15 mouse cellular contexts compared by ENCODE assay signal in genomic region chr7:99975819-99976575, GRCm38 (mm10). TPM values are rescaled to one million over a fixed set of nuclear protein-coding genes. Genes with fewer than 3 reads are reported as not detected.
DNase-seq lines count a peak whose midpoint lies in the region; ATAC-seq and TF ChIP-seq lines count a peak whose summit lies in the region.
"Had no signal": no experiment of that assay in that cellular context is flagged by ENCODE, and none has a peak within 500 bp of the region (broad histone marks: within the 10 kb centered on the region; RNA-seq: fewer than 3 reads in every experiment).

No protein-coding gene starts in this region.

- 68% methylated on average over 5 of the region's 5 CpGs for WGBS in kidney, adult 2 months
- WGBS in kidney, embryonic 15.5 days, result 86% methylated on average over 5 of the region's 5 CpGs
- 68% methylated on average over 5 of the region's 5 CpGs for WGBS in liver, embryonic 16.5 days (ENCODE audit: insufficient replicate concordance)
- WGBS in macrophage (ENCODE audit: missing documents), result 93% methylated on average over 4 of the region's 5 CpGs

- TF ChIP-seq POLR2A in kidney, adult 2 months (IDR thresholded peaks at IDR 0.05; ENCODE audit: low read depth, low read length), result no peak

- H3K4me3 ChIP-seq in kidney, adult 2 months (ENCODE audit: insufficient read depth, low read depth, low read length), result no peak overlapping the region
- no peak overlapping the region for H3K4me3 ChIP-seq in kidney, embryonic 15.5 days (replicated peaks)
- no peak overlapping the region for H3K4me3 ChIP-seq in liver, embryonic 16.5 days (ENCODE audit: low read depth, low read length)
- H3K4me3 ChIP-seq in macrophage (ENCODE audit: inconsistent target), result no peak overlapping the region
- H3K4me3 ChIP-seq: midbrain, embryonic 12.5 days had no signal

- no peak overlapping the region for H3K4me2 ChIP-seq in kidney, embryonic 15.5 days
- peak overlapping the region; percentile 35; the same call in 1 of the 2 replicates for H3K4me2 ChIP-seq in liver, embryonic 16.5 days (ENCODE audit: low read depth, low read length)
- H3K4me2 ChIP-seq: hindbrain, embryonic 14.5 days; midbrain, embryonic 12.5 days had no signal

- DNase-seq in kidney, adult 2 months, result peak; percentile 61
- DNase-seq in R1 (ENCODE audit: low read depth, low spot score) (peak; percentile 72), adipocyte (ENCODE audit: low spot score) (no peak)
- DNase-seq in cerebellum, adult 11-12 months, result no peak
- DNase-seq: adrenal gland, adult 2 months; gastrocnemius, postnatal 25 days; kidney, adult 18-20 months had no signal

- H3K27me3 ChIP-seq in kidney, adult 2 months (replicated peaks; ENCODE audit: control insufficient read depth, insufficient read depth, low read length), result no peaks in the 10 kb centered on the region
- H3K27me3 ChIP-seq in kidney, embryonic 15.5 days, result no peaks in the 10 kb centered on the region
- H3K27me3 ChIP-seq in liver, embryonic 16.5 days (ENCODE audit: control insufficient read depth, insufficient read depth, low read depth, low read length), result no peaks in the 10 kb centered on the region
- H3K27me3 ChIP-seq: midbrain, embryonic 12.5 days had no signal

- peak overlapping the region; percentile 86 for H3K27ac ChIP-seq in kidney, adult 2 months (ENCODE audit: insufficient read depth, low read depth, low read length)
- H3K27ac ChIP-seq in kidney, embryonic 15.5 days, result no peak overlapping the region
- peak overlapping the region; percentile 68 for H3K27ac ChIP-seq in liver, embryonic 16.5 days (ENCODE audit: low read length)
- H3K27ac ChIP-seq in macrophage, result peak overlapping the region; percentile 19; the same call in 1 of the 2 replicates
- H3K27ac ChIP-seq: hindbrain, embryonic 14.5 days; midbrain, embryonic 12.5 days had no signal

- H3K9me3 ChIP-seq in kidney, embryonic 15.5 days (replicated peaks), result no peaks in the 10 kb centered on the region
- H3K9me3 ChIP-seq in liver, embryonic 16.5 days (replicated peaks; ENCODE audit: control insufficient read depth, low read length), result no peaks in the 10 kb centered on the region
- H3K9me3 ChIP-seq: midbrain, embryonic 12.5 days had no signal

- no peak overlapping the region for H3K9ac ChIP-seq in kidney, embryonic 15.5 days
- H3K9ac ChIP-seq in liver, embryonic 16.5 days (ENCODE audit: low read depth, low read length), result no peak overlapping the region
- H3K9ac ChIP-seq: hindbrain, embryonic 14.5 days; midbrain, embryonic 12.5 days had no signal

- H3K4me1 ChIP-seq in kidney, adult 2 months (ENCODE audit: control insufficient read depth, insufficient read depth, low read length), result peaks cover 52% of the 10 kb centered on the region
- H3K4me1 ChIP-seq in kidney, embryonic 15.5 days, result peaks cover 54% of the 10 kb centered on the region
- peaks cover 23% of the 10 kb centered on the region for H3K4me1 ChIP-seq in liver, embryonic 16.5 days (ENCODE audit: control insufficient read depth, low read depth, low read length)

- H3K36me3 ChIP-seq in kidney, adult 2 months (ENCODE audit: control insufficient read depth, insufficient read depth, low read length), result no peaks in the 10 kb centered on the region
- H3K36me3 ChIP-seq in kidney, embryonic 15.5 days, result no peaks in the 10 kb centered on the region
- H3K36me3 ChIP-seq in liver, embryonic 16.5 days (ENCODE audit: control insufficient read depth, insufficient read depth), result no peaks in the 10 kb centered on the region
- no peaks in the 10 kb centered on the region for H3K36me3 ChIP-seq in macrophage (ENCODE audit: inconsistent target)
- H3K36me3 ChIP-seq: midbrain, embryonic 12.5 days had no signal

- H3K79me2 ChIP-seq in macrophage (ENCODE audit: inconsistent target), result peaks cover 88% of the 10 kb centered on the region

- ATAC-seq in kidney, embryonic 15.5 days (replicated peaks; ENCODE audit: low FRiP score), result no peak
- peak; percentile 49 for ATAC-seq in liver, embryonic 16.5 days (ENCODE audit: low read depth)
- ATAC-seq in erythroid progenitor cell, adult 5-6 weeks (replicated peaks; ENCODE audit: low FRiP score, poor library complexity, severe bottlenecking), result no peak
- ATAC-seq: forebrain, embryonic 16.5 days had no signal

- TF ChIP-seq CTCF in kidney, adult 2 months (conservative IDR thresholded peaks at IDR 0.05; ENCODE audit: insufficient read depth, insufficient read length, low read depth, low read length), result no peak

RNA-seq across cellular contexts. Expression of gene Rnf169, which starts 4.3 kb away (rescaled TPM):
- polyA plus RNA-seq in kidney, adult 2 months (2012; rRNA removed), result 5.6 and 5.7 TPM in 2 replicates
- polyA plus RNA-seq in kidney, embryonic 15.5 days (2015; fragmentation: Nextera tagmentation; extraction: Ambion mirVana), result 5.9 and 6.2 TPM in 2 replicates
- 1.4 and 1.5 TPM in 2 replicates for polyA plus RNA-seq in liver, embryonic 16.5 days (2015; fragmentation: Nextera tagmentation; extraction: Ambion mirVana)
- total RNA-seq in macrophage (2018; cell fraction: chromatin; rRNA removed), result 100 to 1,000 TPM in 15 of 26 experiments, 10 to 100 TPM in 11; 44.4 to 168 (median 106) TPM
- total RNA-seq in macrophage (2018; cell fraction: cytosol; rRNA removed), result 10 to 100 TPM in 23 of 26 experiments, 1 to 10 TPM in 3; 6.1 to 24.9 (median 18.3) TPM
- total RNA-seq in macrophage (2018; cell fraction: nucleus; rRNA removed), result 100 to 1,000 TPM in 4 of 26 experiments, 10 to 100 TPM in 22; 19.2 to 119 (median 58.9) TPM
- polyA plus RNA-seq in macrophage (2018), result 10.4 to 15.0 TPM (median 11.8 TPM) in 3 replicates
- total RNA-seq in erythroid progenitor cell, adult 5-6 weeks (2015; ENCODE audit: low replicate concordance), result 1.7 and 3.6 TPM in 2 replicates
- total RNA-seq in erythroid progenitor cell, adult 5-6 weeks (2017; ENCODE audit: low replicate concordance), result 10.3 and 10.5 TPM in 2 replicates

RNA-seq across cellular contexts. Expression of gene Chrdl2, which starts 30.0 kb away (rescaled TPM):
- 0.23 and 0.36 TPM in 2 replicates for polyA plus RNA-seq in kidney, adult 2 months (2012; rRNA removed)
- polyA plus RNA-seq in kidney, embryonic 15.5 days (2015; fragmentation: Nextera tagmentation; extraction: Ambion mirVana), result 0.69 and 0.87 TPM in 2 replicates
- not detected in 2 replicates for polyA plus RNA-seq in liver, embryonic 16.5 days (2015; fragmentation: Nextera tagmentation; extraction: Ambion mirVana)
- not detected for total RNA-seq in macrophage (2018; cell fraction: chromatin; rRNA removed)
- not detected for total RNA-seq in macrophage (2018; cell fraction: cytosol; rRNA removed)
- under 1 TPM in 1 of 26 experiments, not detected in 25; 0.50 TPM for total RNA-seq in macrophage (2018; cell fraction: nucleus; rRNA removed)
- not detected in 3 replicates for polyA plus RNA-seq in macrophage (2018)
- not detected in 2 replicates for total RNA-seq in erythroid progenitor cell, adult 5-6 weeks (2015; ENCODE audit: low replicate concordance)
- total RNA-seq in erythroid progenitor cell, adult 5-6 weeks (2017; ENCODE audit: low replicate concordance), result not detected in 2 replicates
- total RNA-seq: adrenal gland, adult 2 months had no signal
- polyA plus RNA-seq: adrenal gland, adult 2 months; heart, embryonic 16.5 days; midbrain, embryonic 12.5 days had no signal

Comparison
In these comparisons a context has a peak if more than half of its experiments do, and no peak if none do; other contexts are left out.
1. DNase-seq: peak in kidney, adult 2 months (single experiment) and R1 (single experiment); none in adipocyte (single experiment) and cerebellum, adult 11-12 months (single experiment).